Mouse (Mus musculus): Measurements from ENCODE around the gene Eif2ak4. TPM values are rescaled to one million over a fixed set of nuclear protein-coding genes. Genes with fewer than 3 reads are reported as not detected.

Gene Eif2ak4
- polyA plus RNA-seq, 1 experiment from 2014 or later, result 4.1 TPM

DNA sequence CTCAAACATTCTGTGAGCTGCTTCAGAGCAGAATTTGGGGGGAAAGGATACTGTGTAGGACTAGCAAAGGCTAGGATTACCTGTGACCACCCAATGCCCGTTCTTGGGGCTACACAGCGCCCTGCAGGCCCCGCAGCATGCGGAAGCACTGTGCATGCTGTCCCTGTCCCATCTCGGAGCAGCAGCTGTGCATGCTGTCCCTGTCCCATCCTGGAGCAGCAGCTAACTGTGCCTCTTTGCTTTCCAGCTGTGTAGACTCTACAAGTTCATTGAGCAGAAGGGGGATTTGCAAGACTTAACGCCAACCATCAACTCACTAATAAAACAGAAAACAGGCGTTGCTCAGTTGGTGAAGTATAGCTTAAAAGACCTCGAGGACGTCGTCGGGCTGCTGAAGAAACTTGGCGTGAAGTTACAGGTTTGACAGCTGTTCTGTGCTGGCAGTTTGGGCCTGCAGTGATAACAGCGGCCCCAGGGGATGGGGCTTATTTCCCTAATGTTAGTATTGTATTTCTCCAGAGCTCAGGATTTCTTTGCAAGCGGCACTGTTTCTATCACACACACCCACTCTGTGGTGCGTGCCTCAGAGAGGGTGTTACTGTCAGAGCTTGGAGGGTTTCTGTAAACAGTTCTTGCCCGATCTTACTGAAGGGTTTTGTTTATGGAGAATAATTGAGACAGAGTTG lies 73.2 kb downstream of the Eif2ak4 start:
- DNase-seq (ENCODE audit: low spot score), result no peak

- no peak for DNase-seq (ENCODE audit: low spot score)
These were observed 75.1 kb downstream of the Eif2ak4 start for GRCm38 (mm10) chr2:118463480-118463879.

- DNase-seq (ENCODE audit: low spot score), result no peak
These were observed 76.0 kb downstream of the Eif2ak4 start for GRCm38 (mm10) chr2:118464450-118464849.

- DNase-seq (ENCODE audit: low spot score), result no peak
These were observed 77.5 kb downstream of the Eif2ak4 start for GRCm38 (mm10) chr2:118465894-118466293.

GRCm38 (mm10) chr2:118466601-118467000 lies 78.2 kb downstream of the Eif2ak4 start:
- DNase-seq (ENCODE audit: low spot score), result peak; percentile 17

GRCm38 (mm10) chr2:118468354-118468753 lies 79.9 kb downstream of the Eif2ak4 start:
- no peak for DNase-seq (ENCODE audit: low spot score)

- peak; percentile 21 for DNase-seq (ENCODE audit: low spot score)
These were observed 90.6 kb downstream of the Eif2ak4 start for GRCm38 (mm10) chr2:118478833-118479549.

- DNase-seq (ENCODE audit: low spot score), result peak; percentile 98
These were observed 91.1 kb downstream of the Eif2ak4 start, which contains the start of gene Srp14 for GRCm38 (mm10) chr2:118479550-118479909. TSS of gene Srp14 (minus strand) at chr2:118479711.

DNA sequence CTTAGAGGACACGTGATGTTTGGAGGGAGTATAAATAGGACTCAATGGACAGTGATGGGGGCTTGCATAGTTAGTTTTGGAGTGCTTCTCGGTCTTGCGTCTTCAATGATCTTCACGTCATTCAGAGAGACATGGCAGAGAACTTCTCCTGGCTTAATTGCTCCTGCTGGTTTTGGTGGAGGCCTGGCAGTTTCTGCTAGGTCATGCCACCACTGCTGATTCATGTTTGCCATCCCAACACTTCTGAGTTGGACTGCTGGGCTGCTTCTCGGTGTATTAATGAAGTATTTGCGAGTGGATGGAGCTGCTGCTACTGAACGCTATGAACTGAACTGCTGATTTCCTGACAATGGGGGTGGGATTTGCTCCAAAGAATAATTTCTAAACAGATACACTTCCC lies 92.5 kb downstream of the Eif2ak4 start:
- no peak for DNase-seq (ENCODE audit: low spot score)

- peak; percentile 69 for DNase-seq (ENCODE audit: low spot score)
These were observed 94.6 kb downstream of the Eif2ak4 start for GRCm38 (mm10) chr2:118483032-118483431.

- no peak for DNase-seq (ENCODE audit: low spot score)
These were observed 96.0 kb downstream of the Eif2ak4 start for GRCm38 (mm10) chr2:118484386-118484898.

- DNase-seq (ENCODE audit: low spot score), result no peak
These were observed 97.0 kb downstream of the Eif2ak4 start for GRCm38 (mm10) chr2:118485415-118485814.

GRCm38 (mm10) chr2:118486933-118487332 lies 98.5 kb downstream of the Eif2ak4 start:
- peak; percentile 80 for DNase-seq (ENCODE audit: low spot score)

- DNase-seq (ENCODE audit: low spot score), result peak; percentile 69
These were observed 99.4 kb downstream of the Eif2ak4 start for GRCm38 (mm10) chr2:118487806-118488205.

DNA sequence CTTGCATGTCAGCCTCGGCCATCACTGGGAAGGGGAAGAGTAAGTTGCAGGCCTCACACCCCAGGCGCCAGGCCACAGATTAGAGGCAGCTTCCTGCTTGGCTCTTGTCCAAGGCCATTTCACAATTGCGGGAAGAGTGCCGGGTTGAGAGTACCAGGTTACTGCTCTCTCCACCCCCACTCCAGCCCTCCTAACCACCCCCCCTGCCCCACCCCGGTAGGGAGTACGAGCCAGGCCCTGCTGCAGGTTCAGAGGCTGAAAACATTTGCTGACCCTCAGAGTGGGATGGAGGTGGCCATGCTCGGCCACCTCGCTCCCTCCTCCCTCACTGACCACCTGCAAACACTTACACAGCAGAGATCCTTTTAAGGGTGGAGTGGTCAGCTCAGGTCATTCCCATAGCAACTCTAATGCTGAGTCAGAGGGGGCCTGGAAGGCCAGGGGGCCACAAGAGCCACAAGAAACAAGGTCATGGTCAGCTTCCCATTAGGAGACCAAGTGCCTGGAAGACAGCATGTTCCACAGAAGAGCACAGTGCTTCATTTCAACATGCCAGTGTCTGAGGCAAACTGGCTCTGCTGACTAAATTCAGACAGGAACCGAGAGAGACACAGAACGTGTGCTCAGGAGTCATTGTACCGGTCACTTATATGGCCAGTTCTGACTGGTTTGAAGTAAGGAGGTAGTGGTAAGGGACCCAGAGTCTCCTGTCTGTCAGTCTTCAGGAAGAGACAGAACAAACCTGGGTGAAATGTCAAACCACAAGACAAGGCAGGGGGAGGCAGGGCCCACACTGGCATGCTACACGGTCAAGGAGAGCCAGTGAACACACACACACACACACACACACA lies 102.0 kb downstream of the Eif2ak4 start:
- DNase-seq (ENCODE audit: low spot score), result peak; percentile 64

DNA sequence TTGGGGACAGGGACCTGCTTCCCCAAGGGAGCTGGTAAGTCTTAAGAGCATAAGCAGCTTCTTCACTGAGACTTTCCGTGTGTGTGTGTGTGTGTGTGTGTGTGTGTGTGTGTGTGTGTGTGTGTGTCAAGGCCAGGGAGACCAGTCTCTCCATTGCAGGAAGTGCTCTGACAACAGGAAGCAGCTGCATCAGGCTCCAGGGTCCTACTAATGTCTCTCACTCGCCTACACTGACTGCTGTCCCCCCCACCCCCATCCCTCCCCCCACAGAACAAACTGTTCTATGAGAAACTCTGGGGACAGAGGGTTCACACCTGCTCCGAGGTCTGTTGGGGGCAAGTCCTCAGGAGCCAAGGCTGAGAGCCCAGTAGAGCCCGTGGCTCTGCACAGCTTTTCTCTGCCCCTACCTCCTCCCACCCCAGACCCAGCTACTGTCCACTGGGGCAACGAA lies 102.9 kb downstream of the Eif2ak4 start:
- DNase-seq (ENCODE audit: low spot score), result peak; percentile 91

DNA sequence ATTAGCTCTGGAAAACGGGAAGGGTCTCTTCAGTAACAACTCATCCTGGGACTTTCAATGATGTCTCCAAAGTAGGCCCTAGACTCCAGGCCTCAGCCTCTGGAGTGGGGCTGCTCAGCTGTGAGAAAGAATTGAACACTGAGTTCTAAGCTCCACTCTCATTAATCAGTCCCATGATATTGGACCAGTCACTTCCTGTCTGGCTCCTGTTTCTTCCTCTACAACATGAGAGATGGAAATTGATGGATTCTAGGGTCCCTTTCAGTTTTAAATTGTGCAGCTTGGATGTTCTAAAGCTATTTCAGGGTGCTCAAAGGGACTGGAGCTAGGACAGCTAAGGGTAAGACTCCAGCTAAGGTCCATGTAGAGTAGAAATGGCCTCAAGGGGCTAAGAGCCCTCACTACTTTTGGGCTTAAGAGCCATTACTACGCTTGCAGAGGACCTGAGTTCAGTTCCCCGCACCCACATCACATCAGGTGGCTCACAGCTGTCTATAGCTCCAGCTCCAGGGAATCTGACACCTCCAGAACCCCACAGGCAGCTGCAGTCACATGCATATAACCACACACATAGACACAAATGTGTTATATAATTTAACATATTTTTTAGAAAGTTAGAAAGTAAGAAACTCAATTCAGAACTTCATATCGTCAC lies 103.5 kb downstream of the Eif2ak4 start:
- peak; percentile 55 for DNase-seq (ENCODE audit: low spot score)

GRCm38 (mm10) chr2:118495024-118495423 lies 106.6 kb downstream of the Eif2ak4 start:
- peak; percentile 85 for DNase-seq (ENCODE audit: low spot score)

DNA sequence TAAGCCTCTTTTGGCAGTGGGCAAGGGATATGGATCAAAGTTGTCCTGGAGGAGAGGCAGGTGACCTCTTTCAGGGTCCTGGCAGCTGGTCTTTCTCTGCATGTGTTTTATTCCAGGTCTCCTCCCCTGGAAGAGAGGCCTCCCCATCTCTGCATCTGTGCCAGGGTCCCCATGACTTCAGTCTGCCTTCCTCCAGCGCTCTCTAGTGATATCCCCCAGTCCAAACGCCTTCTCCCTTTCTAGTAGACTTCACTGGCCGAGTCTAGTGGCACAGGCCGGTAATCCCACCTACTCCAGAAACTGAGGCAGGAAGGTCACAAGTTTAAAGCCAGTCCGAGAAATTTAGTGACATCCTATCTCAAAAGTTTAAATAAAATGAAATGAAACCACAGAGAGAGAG lies 109.5 kb downstream of the Eif2ak4 start:
- DNase-seq (ENCODE audit: low spot score), result no peak

GRCm38 (mm10) chr2:118498476-118498875 lies 110.1 kb downstream of the Eif2ak4 start:
- peak; percentile 49 for DNase-seq (ENCODE audit: low spot score)

All from thymus, postnatal 0 days (tissue).